5 mouse cellular contexts compared by ENCODE assay signal in the genomic region with DNA sequence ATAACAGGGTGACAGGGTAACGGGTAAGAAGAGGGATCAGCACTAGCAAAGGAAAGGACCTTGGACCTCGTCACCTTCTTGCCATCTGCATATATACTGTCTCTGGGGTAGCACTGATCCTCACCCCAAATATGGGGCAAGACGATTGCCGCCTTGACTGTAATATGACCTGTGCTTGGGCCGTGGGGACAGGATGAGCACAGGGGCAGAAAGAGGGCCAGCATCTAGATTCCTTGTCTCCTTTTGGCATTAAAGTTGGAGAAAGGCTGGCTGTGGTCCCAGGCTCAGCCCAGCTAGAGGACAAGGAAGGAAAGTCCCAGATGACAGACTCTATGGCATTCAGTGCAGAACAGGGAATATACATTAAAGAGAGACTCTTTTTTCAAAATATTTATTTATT.
"Had no signal": no experiment of that assay in that cellular context is flagged by ENCODE, and none has a peak within 500 bp of the region (broad histone marks: within the 10 kb centered on the region; RNA-seq: fewer than 3 reads in every experiment).

No protein-coding gene starts in this region.

- DNase-seq: kidney, postnatal 36 days; lung, adult 18-20 months; right cerebral cortex, adult 18-20 months; right cerebral cortex, postnatal 25 days; thymus, postnatal 36 days had no signal
